Mouse (Mus musculus) G1E (cell line): ENCODE results near the gene Smcp.

ENCODE experiments used
- CTCF ChIP-seq: IDR thresholded peaks from 2 replicates; pipeline ENCODE4 v1.5.1; 2012; ENCODE audit warnings: low read depth, low read length, inconsistent platforms, mixed read lengths
- GATA1 ChIP-seq: IDR thresholded peaks from 2 replicates; pipeline ENCODE4 v1.6.1; 2012; ENCODE audit warnings: borderline replicate concordance, low read length, inconsistent platforms, mixed read lengths
- POLR2AphosphoS5 ChIP-seq: IDR thresholded peaks from 2 replicates; pipeline ENCODE4 v1.6.1; 2012; ENCODE audit warnings: low read depth, low read length, inconsistent platforms; ENCODE audit not compliant: insufficient replicate concordance
- TAL1 ChIP-seq: conservative IDR thresholded peaks from 2 replicates; pipeline ENCODE4 v1.6.1; 2012; ENCODE audit warnings: low read depth, low read length, inconsistent platforms, mixed read lengths

DNA sequence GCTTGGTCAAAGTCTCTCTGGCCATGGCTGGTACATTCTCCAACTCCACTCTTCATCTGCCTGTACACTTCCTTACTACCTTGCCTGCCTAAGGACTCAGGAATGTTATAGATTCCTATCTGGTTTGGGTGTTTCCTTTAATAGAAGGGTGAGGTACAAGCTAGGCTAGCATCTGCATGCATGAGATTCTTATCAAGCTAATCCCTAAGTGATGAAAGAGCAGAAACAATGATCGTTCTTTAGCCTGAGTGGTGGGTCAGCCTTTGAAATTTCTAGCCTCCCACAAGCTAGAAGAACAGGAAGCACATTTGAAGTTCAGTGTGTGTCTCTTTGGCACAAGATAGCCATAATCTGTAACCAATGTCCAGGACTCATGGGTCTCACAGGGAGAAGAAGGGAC lies 21.0 kb upstream of the Smcp start:
- TF ChIP-seq CTCF (no peak), POLR2AphosphoS5 (no peak), TAL1 (no peak), GATA1 (no peak)
